Mouse (Mus musculus) cortical plate, adult 2 months (tissue): ENCODE results near the gene Fbxw10. TPM values are rescaled to one million over a fixed set of nuclear protein-coding genes. Genes with fewer than 3 reads are reported as not detected.

Source experiments
- H3K27ac ChIP-seq: fragments of 200-500 bp; 2 replicates; pipeline ENCODE4 v1.5.1; 2012; ENCODE audit warnings: low read length, control low read depth, inconsistent platforms; ENCODE audit not compliant: insufficient read depth
- H3K4me1 ChIP-seq: fragments of 200-500 bp; 2 replicates; pipeline ENCODE4 v1.6.1; 2011; ENCODE audit warnings: low read length; ENCODE audit not compliant: control insufficient read depth, insufficient read depth
- H3K4me3 ChIP-seq: fragments of 200-500 bp; 2 replicates; pipeline ENCODE4 v1.5.1; 2011; ENCODE audit warnings: mild to moderate bottlenecking, low read length, control low read depth; ENCODE audit not compliant: insufficient read depth
- CTCF ChIP-seq: fragments of 200-500 bp; IDR thresholded peaks from 2 replicates; pipeline ENCODE4 v1.5.1; 2011; ENCODE audit warnings: mild to moderate bottlenecking, control low read depth, low read length; ENCODE audit not compliant: insufficient read depth; ENCODE audit errors: extremely low read depth
- POLR2A ChIP-seq: fragments of 200-500 bp; IDR thresholded peaks from 2 replicates; pipeline ENCODE4 v1.6.1; 2011; ENCODE audit warnings: mild to moderate bottlenecking, low read length, control low read depth; ENCODE audit not compliant: insufficient read depth; ENCODE audit errors: extremely low read depth
- polyA plus RNA-seq: library from polyadenylated mRNA; depleted of rRNA; stranded (reverse); fragments of >200 nt; gene quantifications from 2 replicates; pipeline ENCODE4 v1.2.3, GENCODE M21; 2012

Gene Fbxw10
- polyA plus RNA-seq, 1 experiment = 0.58 TPM

- no peaks in the 10 kb centered on the region for H3K4me1 ChIP-seq
- TF ChIP-seq CTCF (no peak), POLR2A (no peak)
- no peak overlapping the region for H3K27ac ChIP-seq
- H3K4me3 ChIP-seq = no peak overlapping the region
Observed at GRCm38 (mm10) chr11:62890796-62891195, 43.9 kb downstream of the Fbxw10 start.

GRCm38 (mm10) chr11:62891763-62892162, 44.9 kb downstream of the Fbxw10 start:
- H3K4me3 ChIP-seq = no peak overlapping the region
- no peak overlapping the region for H3K27ac ChIP-seq
- no peak for TF ChIP-seq POLR2A
- TF ChIP-seq CTCF = no peak
- no peaks in the 10 kb centered on the region for H3K4me1 ChIP-seq

- TF ChIP-seq CTCF (peak; percentile 87), POLR2A (no peak)
- Histone ChIP-seq H3K27ac (no peak overlapping the region), H3K4me1 (no peaks in the 10 kb centered on the region), H3K4me3 (no peak overlapping the region)
Observed at GRCm38 (mm10) chr11:62901699-62902323, 54.9 kb downstream of the Fbxw10 start.

GRCm38 (mm10) chr11:62903871-62904495, 57.1 kb downstream of the Fbxw10 start:
- TF ChIP-seq POLR2A (no peak), CTCF (no peak)

GRCm38 (mm10) chr11:62909720-62910306, 62.9 kb downstream of the Fbxw10 start:
- Histone ChIP-seq H3K4me1 (peaks cover 6% of the 10 kb centered on the region), H3K27ac (no peak overlapping the region), H3K4me3 (no peak overlapping the region)
- TF ChIP-seq POLR2A (no peak), CTCF (0 out of 2 replicates have a peak, but pooled peaks have one; percentile 12)

More at GRCm38 (mm10) chr11:62903871-62904495, 57.1 kb downstream of the Fbxw10 start:
- no peaks in the 10 kb centered on the region for H3K4me1 ChIP-seq
- no peak overlapping the region for H3K4me3 ChIP-seq
- no peak overlapping the region for H3K27ac ChIP-seq

GRCm38 (mm10) chr11:62911362-62911761, 64.5 kb downstream of the Fbxw10 start:
- Histone ChIP-seq H3K4me1 (peaks cover 6% of the 10 kb centered on the region), H3K4me3 (no peak overlapping the region), H3K27ac (peak overlapping the region; percentile 52; the same call in 1 of the 2 replicates)
- TF ChIP-seq POLR2A (no peak), CTCF (no peak)

GRCm38 (mm10) chr11:62913141-62913540, 66.3 kb downstream of the Fbxw10 start:
- peaks cover 6% of the 10 kb centered on the region for H3K4me1 ChIP-seq
- TF ChIP-seq POLR2A = no peak
- TF ChIP-seq CTCF = no peak
- no peak overlapping the region for H3K27ac ChIP-seq
- H3K4me3 ChIP-seq = no peak overlapping the region

GRCm38 (mm10) chr11:62914532-62914931, 67.7 kb downstream of the Fbxw10 start:
- TF ChIP-seq POLR2A (no peak), CTCF (peak; percentile 51)
- H3K27ac ChIP-seq = no peak overlapping the region
- peaks cover 6% of the 10 kb centered on the region for H3K4me1 ChIP-seq
- H3K4me3 ChIP-seq = no peak overlapping the region

GRCm38 (mm10) chr11:62915486-62915885, 68.6 kb downstream of the Fbxw10 start:
- Histone ChIP-seq H3K4me1 (peaks cover 6% of the 10 kb centered on the region), H3K27ac (no peak overlapping the region), H3K4me3 (no peak overlapping the region)
- no peak for TF ChIP-seq POLR2A
- TF ChIP-seq CTCF = no peak

GRCm38 (mm10) chr11:62916765-62917164, 69.9 kb downstream of the Fbxw10 start:
- Histone ChIP-seq H3K4me1 (peaks cover 1% of the 10 kb centered on the region; the same call in 1 of the 2 replicates), H3K27ac (no peak overlapping the region), H3K4me3 (no peak overlapping the region)
- TF ChIP-seq CTCF (no peak), POLR2A (no peak)
